Mouse (Mus musculus) CH12.LX (cell line): ENCODE measurements at regions not wholly inside any gene's neighbourhood (a gene's known extent, or its start where the extent isn't known, plus 50 kb on each side); places are given as distances from the start of the nearest gene placed in this dataset.

Experiments used
- DNase-seq: peaks from one replicate; pipeline ENCODE4 v3.0.0-alpha.2; 2013; ENCODE audit errors: extremely low read depth
- H3K27ac ChIP-seq: 2 replicates; pipeline ENCODE4 v1.5.1; 2012; ENCODE audit warnings: low read depth, mild to moderate bottlenecking, control low read depth, moderate library complexity; ENCODE audit not compliant: insufficient read depth
- H3K27me3 ChIP-seq: replicated peaks from 2 replicates; pipeline ENCODE3; 2012; ENCODE audit warnings: inconsistent platforms
- H3K36me3 ChIP-seq, 2 experiments: replicated peaks in 1 of 2; 2 replicates each; pipeline versions ENCODE3 to v1.6.1; 2012; ENCODE audit warnings: inconsistent platforms in 1 of 2, low read length in 1 of 2, mild to moderate bottlenecking in 1 of 2, mixed read lengths in 1 of 2, moderate library complexity in 1 of 2; ENCODE audit not compliant: control insufficient read depth in 1 of 2, insufficient read depth in 1 of 2
- H3K4me1 ChIP-seq, 2 experiments: 2 replicates each; pipeline ENCODE4 v1.6.1; 2012; ENCODE audit warnings: inconsistent platforms in 1 of 2, moderate library complexity in 1 of 2; ENCODE audit not compliant: insufficient read depth in 2 of 2, control insufficient read depth in 1 of 2
- H3K4me2 ChIP-seq: 2 replicates; pipeline ENCODE4 v1.6.1; 2012; ENCODE audit warnings: low read depth, mild to moderate bottlenecking, control low read depth; ENCODE audit not compliant: poor library complexity, insufficient read depth, severe bottlenecking
- H3K4me3 ChIP-seq, 3 experiments: fragments of 150-350 bp in 1 of 3; sonication (generic) in 1 of 3; replicated peaks in 1 of 3; 2 replicates each; pipeline versions ENCODE3 to v1.5.1; 2011 to 2012; ENCODE audit warnings: low read depth in 2 of 3, low read length in 2 of 3, mild to moderate bottlenecking in 2 of 3, moderate library complexity in 2 of 3, control low read depth in 1 of 3, improper control_type of control experiment in 1 of 3, inconsistent platforms in 1 of 3, mixed read lengths in 1 of 3; ENCODE audit not compliant: poor library complexity in 1 of 3
- H3K79me2 ChIP-seq: replicated peaks from 2 replicates; pipeline ENCODE4 v1.6.1; 2012; ENCODE audit warnings: mild to moderate bottlenecking, moderate library complexity; ENCODE audit not compliant: control insufficient read depth, poor library complexity, insufficient read depth, severe bottlenecking; ENCODE audit errors: extremely low read depth
- H3K9ac ChIP-seq: 2 replicates; pipeline ENCODE4 v1.6.1; 2012; ENCODE audit warnings: low read depth, mild to moderate bottlenecking, control low read depth, moderate library complexity; ENCODE audit not compliant: insufficient read depth
- H3K9me3 ChIP-seq: replicated peaks from 2 replicates; pipeline ENCODE3; 2012; ENCODE audit warnings: low read length, inconsistent platforms, mixed read lengths
- ELF1 ChIP-seq: IDR thresholded peaks from 2 replicates; pipeline ENCODE4 v1.6.1; 2014; ENCODE audit warnings: low read depth, mild to moderate bottlenecking, inconsistent platforms, low read length, improper control_type of control experiment
- EP300 ChIP-seq: IDR thresholded peaks from 2 replicates; pipeline ENCODE4 v1.6.1; 2011; ENCODE audit warnings: low read length, improper control_type of control experiment
- GABPA ChIP-seq: IDR thresholded peaks from 2 replicates; pipeline ENCODE4 v1.6.1; 2012; ENCODE audit warnings: low read depth, low read length, improper control_type of control experiment, inconsistent platforms; ENCODE audit not compliant: insufficient replicate concordance
- IRF4 ChIP-seq: IDR thresholded peaks from 2 replicates; pipeline ENCODE4 v1.6.1; 2014; ENCODE audit warnings: low read depth, mild to moderate bottlenecking, inconsistent platforms, low read length, improper control_type of control experiment
- MAX ChIP-seq: IDR thresholded peaks from 2 replicates; pipeline ENCODE4 v1.6.1; 2011; ENCODE audit warnings: low read length, improper control_type of control experiment
- NELFE ChIP-seq: IDR thresholded peaks from 2 replicates; pipeline ENCODE4 v1.6.1; 2011; ENCODE audit warnings: low read depth, low read length, improper control_type of control experiment
- RCOR1 ChIP-seq: conservative IDR thresholded peaks from 2 replicates; pipeline ENCODE4 v1.6.1; 2012; ENCODE audit warnings: low read depth, mild to moderate bottlenecking, inconsistent platforms, low read length, improper control_type of control experiment
- SIN3A ChIP-seq: IDR thresholded peaks from 2 replicates; pipeline ENCODE4 v1.6.1; 2012; ENCODE audit warnings: low read length, improper control_type of control experiment, inconsistent platforms
- SMC3 ChIP-seq: IDR thresholded peaks from 2 replicates; pipeline ENCODE4 v1.6.1; 2011; ENCODE audit warnings: low read depth, low read length, improper control_type of control experiment
- TBP ChIP-seq: conservative IDR thresholded peaks from 2 replicates; pipeline ENCODE4 v1.6.1; 2011; ENCODE audit warnings: low read depth, low read length, improper control_type of control experiment
- USF1 ChIP-seq: IDR thresholded peaks from 2 replicates; pipeline ENCODE4 v1.6.1; 2014; ENCODE audit warnings: low read depth, mild to moderate bottlenecking, inconsistent platforms, low read length, improper control_type of control experiment
- ZKSCAN1 ChIP-seq: IDR thresholded peaks from 2 replicates; pipeline ENCODE4 v1.6.1; 2012; ENCODE audit warnings: low read depth, inconsistent platforms, low read length, improper control_type of control experiment, borderline replicate concordance
- ZMIZ1 ChIP-seq: IDR thresholded peaks from 2 replicates; pipeline ENCODE4 v1.6.1; 2012; ENCODE audit warnings: low read depth, mild to moderate bottlenecking, inconsistent platforms, low read length, improper control_type of control experiment
- dilution Hi-C: fragments of 300-500 bp; cut with MboI; formaldehyde crosslinking; loops from 2 replicates; pipeline ENCODE4 v1.14.3; 2020; ENCODE audit warnings: low sequenced_read_pairs; ENCODE audit not compliant: extremely low pct_unique_long_range_greater_than_20kb, extremely low pct_ligation_motif_present
- in situ Hi-C: fragments of 300-500 bp; cut with MboI; formaldehyde crosslinking; loops from 3 replicates; pipeline ENCODE4 v1.14.3; 2019; ENCODE audit warnings: low sequenced_read_pairs, low pct_ligation_motif_present, low pct_unique_long_range_greater_than_20kb, mixed read lengths

- no peak overlapping the region for H3K27ac ChIP-seq
- DNase-seq = no peak
- H3K9ac ChIP-seq = no peak overlapping the region
- no peaks in the 10 kb centered on the region for H3K27me3 ChIP-seq
- H3K36me3 ChIP-seq = no peaks in the 10 kb centered on the region
- no peaks in the 10 kb centered on the region for H3K79me2 ChIP-seq
- H3K9me3 ChIP-seq = no peaks in the 10 kb centered on the region
- no peak for TF ChIP-seq ZKSCAN1
- TF ChIP-seq IRF4 = no peak
- no peak for TF ChIP-seq ZMIZ1
- TF ChIP-seq SIN3A = no peak
- no peak for TF ChIP-seq MAX
- TF ChIP-seq NELFE = no peak
- TF ChIP-seq SMC3 = no peak
- TF ChIP-seq RCOR1 = no peak
- no peak for TF ChIP-seq ELF1
- TF ChIP-seq, all 38 proteins: peak for 0
- dilution Hi-C loops (no loop called here), in situ Hi-C loops (no loop called here)
- Histone ChIP-seq H3K4me2 (no peak overlapping the region), H3K4me3 (no peak overlapping the region), H3K4me1 (no peaks in the 10 kb centered on the region)
These were observed 84.1 kb upstream of the Irs2 start for GRCm38 (mm10) chr8:11092348-11092747.

- Histone ChIP-seq H3K9me3 (no peaks in the 10 kb centered on the region), H3K4me1 (no peaks in the 10 kb centered on the region), H3K79me2 (no peaks in the 10 kb centered on the region), H3K9ac (no peak overlapping the region), H3K4me2 (no peak overlapping the region), H3K27me3 (no peaks in the 10 kb centered on the region), H3K4me3 (no peak overlapping the region), H3K36me3 (no peaks in the 10 kb centered on the region), H3K27ac (no peak overlapping the region)
- TF ChIP-seq TBP (no peak), GABPA (no peak), EP300 (no peak), USF1 (no peak), SMC3 (no peak)
- no peak for DNase-seq
- in situ Hi-C loops = no loop called here
- dilution Hi-C loops = no loop called here
These were observed 83.6 kb upstream of the Irs2 start for GRCm38 (mm10) chr8:11091675-11092345.
